Mouse (Mus musculus) ES-E14 (cell line): ENCODE data around the gene Bmp6. TPM values are rescaled to one million over a fixed set of nuclear protein-coding genes. Genes with fewer than 3 reads are reported as not detected.

ENCODE experiments used
- DNase-seq: peaks from one replicate; pipeline ENCODE4 v3.0.0-alpha.2; 2013; ENCODE audit warnings: low read depth, low spot score
- H3K27ac ChIP-seq: 2 replicates; pipeline ENCODE4 v1.5.1; 2012; ENCODE audit warnings: low read depth, mild to moderate bottlenecking, low read length, moderate library complexity, mixed read lengths; ENCODE audit not compliant: poor library complexity, insufficient read depth, severe bottlenecking
- H3K36me3 ChIP-seq: 2 replicates; pipeline ENCODE4 v1.6.1; 2012; ENCODE audit warnings: mild to moderate bottlenecking, low read length, moderate library complexity, mixed read lengths; ENCODE audit not compliant: control insufficient read depth, poor library complexity, insufficient read depth, severe bottlenecking
- H3K4me1 ChIP-seq, 2 experiments: fragments of 150-350 bp in 1 of 2; sonication (generic) in 1 of 2; 2 replicates each; pipeline ENCODE4 v1.6.1; 2012; ENCODE audit warnings: low read length in 2 of 2, mild to moderate bottlenecking in 1 of 2, mixed read lengths in 1 of 2; ENCODE audit not compliant: control insufficient read depth in 2 of 2, insufficient read depth in 2 of 2, poor library complexity in 1 of 2
- H3K4me3 ChIP-seq, 2 experiments: fragments of 150-350 bp in 1 of 2; sonication (generic) in 1 of 2; 2 replicates each; pipeline ENCODE4 v1.5.1; 2012; ENCODE audit warnings: low read length in 2 of 2, low read depth in 1 of 2, mild to moderate bottlenecking in 1 of 2, mixed read lengths in 1 of 2; ENCODE audit not compliant: insufficient read depth in 1 of 2, poor library complexity in 1 of 2, severe bottlenecking in 1 of 2
- H3K9ac ChIP-seq: 2 replicates; pipeline ENCODE4 v1.6.1; 2012; ENCODE audit warnings: low read depth, mild to moderate bottlenecking, low read length, mixed read lengths; ENCODE audit not compliant: poor library complexity, insufficient read depth, severe bottlenecking
- H3K9me3 ChIP-seq: fragments of 150-350 bp; sonication (generic); 2 replicates; pipeline ENCODE4 v1.6.1; 2012; ENCODE audit warnings: low read depth, mild to moderate bottlenecking, low read length; ENCODE audit not compliant: control insufficient read depth, insufficient read depth
- CHD2 ChIP-seq: IDR thresholded peaks from 2 replicates; pipeline ENCODE4 v1.6.1; 2014; ENCODE audit warnings: mild to moderate bottlenecking, low read depth, low read length, inconsistent platforms
- HCFC1 ChIP-seq: IDR thresholded peaks from 2 replicates; pipeline ENCODE4 v1.6.1; 2012; ENCODE audit warnings: low read length, inconsistent platforms, borderline replicate concordance; ENCODE audit not compliant: insufficient read depth
- MAFK ChIP-seq: IDR thresholded peaks from 2 replicates; pipeline ENCODE4 v1.6.1; 2014; ENCODE audit warnings: mild to moderate bottlenecking, low read depth, low read length, inconsistent platforms; ENCODE audit not compliant: insufficient read depth
- ZC3H11A ChIP-seq: IDR thresholded peaks from 2 replicates; pipeline ENCODE4 v1.6.1; 2012; ENCODE audit warnings: low read depth, mild to moderate bottlenecking, inconsistent platforms, low read length, borderline replicate concordance
- ZNF384 ChIP-seq: IDR thresholded peaks from 2 replicates; pipeline ENCODE4 v1.6.1; 2012; ENCODE audit warnings: low read depth, low read length, inconsistent platforms
- in situ Hi-C, 2 experiments: fragments of 600-800 bp; cut with MboI; formaldehyde crosslinking; loops; one replicate each; pipeline ENCODE4 v1.15.1; 2025; ENCODE audit warnings: low sequenced_read_pairs in 2 of 2, inconsistent platforms in 1 of 2; ENCODE audit not compliant: unreplicated experiment in 2 of 2
- total RNA-seq: library from RNA; depleted of rRNA; stranded (reverse); fragments of 300-350 nt; gene quantifications from 2 replicates; pipeline ENCODE4 v1.2.3, GENCODE M21; 2012

Gene Bmp6
- total RNA-seq, 1 experiment = 2.1 TPM

DNA sequence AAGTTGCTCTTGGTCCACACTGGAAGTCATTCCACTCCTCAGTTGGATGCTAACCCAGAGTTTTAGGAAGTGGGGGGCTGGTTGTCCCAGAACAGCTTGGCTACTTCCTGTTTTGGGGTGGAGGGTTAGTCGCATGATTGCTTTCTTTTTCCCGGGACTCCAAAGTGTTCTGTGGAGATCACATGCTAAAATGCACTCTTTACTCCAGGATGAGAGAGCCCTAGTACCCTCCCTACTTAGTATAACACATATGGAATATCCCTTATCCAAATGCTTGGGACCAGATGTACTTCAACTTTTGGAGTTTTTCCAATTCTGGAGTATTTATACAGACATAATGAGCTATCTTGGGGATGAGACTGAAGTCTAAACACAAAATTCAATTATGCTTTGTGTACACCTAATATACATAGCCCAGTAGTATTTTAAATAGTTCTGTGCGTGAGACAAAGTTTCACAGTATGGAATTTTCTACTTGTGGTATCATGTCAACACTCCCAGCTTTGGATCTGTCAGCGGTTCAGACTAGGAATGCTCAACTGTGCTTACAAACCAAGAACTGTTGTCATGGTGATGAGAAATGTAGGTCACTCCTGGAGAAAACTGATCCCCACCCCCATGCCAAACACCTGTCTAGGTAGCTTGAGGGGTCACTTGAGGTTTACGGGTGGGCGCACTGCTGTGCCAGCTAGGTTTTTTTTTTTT lies 62.9 kb downstream of the Bmp6 start:
- no peak overlapping the region for H3K27ac ChIP-seq
- in situ Hi-C loops = no loop called here
- H3K4me3 ChIP-seq = no peak overlapping the region
- H3K9ac ChIP-seq = no peak overlapping the region
- no peak for DNase-seq
- no peaks in the 10 kb centered on the region for H3K4me1 ChIP-seq
- H3K36me3 ChIP-seq = no peaks in the 10 kb centered on the region
- TF ChIP-seq ZNF384 = no peak
- no peak for TF ChIP-seq MAFK
- no peak for TF ChIP-seq CHD2
- no peak for TF ChIP-seq HCFC1
- TF ChIP-seq ZC3H11A = no peak
- no peaks in the 10 kb centered on the region for H3K9me3 ChIP-seq

DNA sequence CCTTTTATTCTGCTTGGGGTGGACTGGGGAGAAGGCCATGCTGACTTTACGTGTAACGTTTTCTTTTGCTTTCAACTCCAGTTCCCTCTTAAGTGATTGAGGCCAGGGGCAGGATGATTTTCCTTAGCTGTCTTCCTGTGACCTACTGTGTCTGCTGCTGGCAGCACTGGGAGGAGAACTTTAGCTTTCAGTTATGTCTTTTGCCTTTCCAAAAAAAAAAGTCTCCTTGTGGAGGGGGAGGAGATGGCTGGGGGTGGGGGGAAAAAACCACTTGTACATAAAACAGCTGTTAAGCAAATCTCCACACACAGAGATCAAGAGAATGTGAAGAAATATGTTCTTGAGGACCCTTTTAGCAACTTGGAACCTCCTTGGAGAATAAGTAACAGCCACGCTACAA lies 63.7 kb downstream of the Bmp6 start:
- no peak overlapping the region for H3K27ac ChIP-seq
- no peaks in the 10 kb centered on the region for H3K9me3 ChIP-seq
- H3K4me1 ChIP-seq = no peaks in the 10 kb centered on the region
- H3K36me3 ChIP-seq = no peaks in the 10 kb centered on the region
- no peak overlapping the region for H3K9ac ChIP-seq
- no peak overlapping the region for H3K4me3 ChIP-seq
- DNase-seq = no peak
- no peak for TF ChIP-seq MAFK
- TF ChIP-seq ZNF384 = no peak
- TF ChIP-seq CHD2 = no peak
- in situ Hi-C loops = no loop called here

DNA sequence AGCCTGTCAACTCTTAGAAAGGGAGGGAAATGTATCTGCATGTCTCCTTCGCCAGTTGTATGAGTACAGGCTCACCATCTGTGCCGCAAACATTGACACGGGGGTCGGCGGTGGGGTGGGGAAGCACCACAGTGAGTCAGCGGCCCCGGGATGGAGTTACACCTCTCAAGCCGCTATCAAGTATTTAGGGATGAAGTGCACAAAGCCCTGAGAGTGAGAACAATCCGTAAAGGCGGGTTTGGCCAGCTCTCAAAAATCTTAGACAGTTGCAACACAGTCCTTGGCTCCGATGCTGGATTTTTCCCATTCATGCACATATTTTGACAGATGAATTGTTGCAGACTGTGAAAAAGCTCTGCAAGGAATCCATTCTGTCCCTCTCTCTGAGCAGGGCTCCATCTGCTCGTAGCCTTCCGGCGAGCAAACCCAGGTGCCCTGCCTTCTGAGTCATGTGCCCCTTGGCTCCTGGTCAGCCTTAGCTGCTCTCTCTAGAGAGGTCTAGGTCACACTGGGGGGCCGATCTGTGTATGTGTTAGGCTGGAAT lies 65.5 kb downstream of the Bmp6 start:
- no peak for DNase-seq
- H3K4me1 ChIP-seq = no peaks in the 10 kb centered on the region
- H3K36me3 ChIP-seq = no peaks in the 10 kb centered on the region
- no peak overlapping the region for H3K27ac ChIP-seq
- in situ Hi-C loops = no loop called here
- H3K4me3 ChIP-seq = 0 out of 4 replicates have a peak overlapping the region, but pooled peaks of 1 of the 2 experiments have one; percentile 12
- no peak overlapping the region for H3K9ac ChIP-seq
- no peak for TF ChIP-seq MAFK
- TF ChIP-seq ZNF384 = no peak
- no peak for TF ChIP-seq ZC3H11A
- TF ChIP-seq HCFC1 = no peak
- no peak for TF ChIP-seq CHD2
- no peaks in the 10 kb centered on the region for H3K9me3 ChIP-seq

DNA sequence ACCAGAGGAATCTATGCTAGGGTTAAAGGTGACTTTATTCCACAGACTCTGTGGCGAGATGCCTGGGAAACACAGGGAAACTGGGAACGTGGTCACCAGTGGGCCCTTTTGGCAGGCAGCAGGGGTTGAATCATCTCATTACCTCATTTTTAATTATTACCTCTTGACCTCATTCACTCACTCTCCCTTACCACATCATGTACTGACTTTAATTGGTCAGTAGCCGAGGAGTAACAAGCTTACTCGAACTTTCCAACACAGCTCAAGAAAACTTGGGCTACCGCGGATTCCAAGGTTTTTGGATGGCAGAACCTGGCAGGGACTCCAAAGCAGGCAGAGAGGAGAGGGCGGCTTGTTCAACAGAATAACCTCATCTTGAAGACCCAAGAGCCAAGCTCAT lies 74.9 kb downstream of the Bmp6 start:
- TF ChIP-seq HCFC1 (no peak), CHD2 (no peak), ZNF384 (no peak), ZC3H11A (no peak), MAFK (no peak)
- Histone ChIP-seq H3K36me3 (no peaks in the 10 kb centered on the region), H3K9me3 (no peaks in the 10 kb centered on the region), H3K4me1 (no peaks in the 10 kb centered on the region), H3K4me3 (no peak overlapping the region), H3K9ac (no peak overlapping the region), H3K27ac (no peak overlapping the region)
- in situ Hi-C loops = no loop called here
- no peak for DNase-seq

DNA sequence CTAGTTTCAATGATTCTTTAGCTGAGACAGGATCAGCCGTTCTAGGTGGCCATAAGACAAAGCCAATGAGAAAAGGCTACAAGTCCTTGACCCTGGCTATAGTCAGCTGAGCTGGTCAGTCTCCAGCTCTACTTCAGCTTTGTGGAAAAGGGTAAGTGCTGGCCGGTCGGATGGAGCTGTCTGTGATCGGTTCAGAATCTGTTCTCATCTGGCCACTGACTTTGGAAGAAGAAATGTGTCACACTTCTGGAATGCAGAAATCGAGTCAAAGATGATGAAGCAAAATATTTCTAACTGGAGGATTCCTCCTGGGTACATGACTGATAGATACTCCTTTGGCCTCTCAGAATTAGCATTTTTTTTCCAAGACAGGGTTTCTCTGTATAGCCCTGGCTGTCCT lies 77.6 kb downstream of the Bmp6 start:
- Histone ChIP-seq H3K4me3 (no peak overlapping the region), H3K9me3 (no peaks in the 10 kb centered on the region), H3K27ac (no peak overlapping the region), H3K9ac (no peak overlapping the region), H3K4me1 (no peaks in the 10 kb centered on the region), H3K36me3 (no peaks in the 10 kb centered on the region)
- no peak for DNase-seq
- TF ChIP-seq HCFC1 = no peak
- no peak for TF ChIP-seq ZC3H11A
- TF ChIP-seq CHD2 = no peak
- no peak for TF ChIP-seq MAFK
- TF ChIP-seq ZNF384 = no peak
- in situ Hi-C loops = no loop called here
